Comparison of ENCODE assay signal across 14 mouse cellular contexts in the genomic region with DNA sequence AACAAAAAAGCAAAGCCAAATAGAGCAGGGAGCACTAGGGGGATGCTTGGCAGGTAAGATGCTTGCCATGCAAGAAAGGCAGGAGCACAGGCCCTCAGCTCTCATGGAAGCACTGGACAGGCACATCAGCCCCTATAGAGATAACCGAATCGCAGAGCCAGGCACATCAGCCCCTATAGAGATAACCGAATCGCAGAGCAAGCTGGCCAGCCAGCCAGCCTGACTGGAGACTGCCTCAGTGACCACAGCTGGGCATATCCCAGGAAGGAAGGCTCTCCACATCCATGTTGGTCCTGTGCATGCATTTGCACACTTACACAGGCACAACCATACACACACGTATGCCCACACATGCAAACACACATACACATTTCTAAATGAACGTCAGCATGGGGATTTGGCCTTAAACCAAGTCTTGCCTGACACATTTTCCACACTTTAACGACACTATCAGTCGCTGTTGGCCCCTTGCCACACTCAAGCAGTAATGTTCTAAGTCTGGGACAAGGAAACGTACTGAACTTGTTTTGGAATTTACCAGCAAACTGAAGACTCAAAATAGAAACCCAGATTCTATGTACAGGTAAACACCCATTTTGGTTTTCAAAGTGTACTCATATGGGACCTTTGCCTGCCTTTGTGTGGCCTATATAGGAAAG. TPM values are rescaled to one million over a fixed set of nuclear protein-coding genes. Genes with fewer than 3 reads are reported as not detected.
DNase-seq lines count a peak whose midpoint lies in the region; ATAC-seq and TF ChIP-seq lines count a peak whose summit lies in the region.
"Had no signal": no experiment of that assay in that cellular context is flagged by ENCODE, and none has a peak within 500 bp of the region (broad histone marks: within the 10 kb centered on the region; RNA-seq: fewer than 3 reads in every experiment).

No protein-coding gene starts in this region.

- peak; percentile 32 to 33 for DNase-seq in right cerebral cortex, postnatal 10 days (ENCODE audit: low spot score in 2 of 2)
- DNase-seq in right cerebral cortex, adult 18-20 months: no peak
- peak; percentile 42 for DNase-seq in kidney, postnatal 14 days
- DNase-seq in testis, postnatal 14 days (ENCODE audit: low spot score): peak; percentile 9
- DNase-seq in cerebellum, adult 11 months: no peak
- no peak for DNase-seq in thymus, adult 2 months
- DNase-seq: cerebellum, adult 9-11 months; gastrocnemius, adult 2 months; left cerebral cortex, postnatal 4 days; thymus, postnatal 36 days had no signal

- ATAC-seq in heart, embryonic 14.5 days (ENCODE audit: insufficient number of reproducible peaks, insufficient read depth, low FRiP score, low read depth): peak; percentile 60; the same call in 1 of the 2 replicates
- ATAC-seq: intestine, embryonic 16.5 days had no signal

- H3K9ac ChIP-seq in heart, embryonic 14.5 days (ENCODE audit: low read length): no peak overlapping the region

- TF ChIP-seq CTCF in thymus, adult 2 months (IDR thresholded peaks at IDR 0.05; ENCODE audit: borderline replicate concordance, control insufficient read depth, extremely low read depth, insufficient read depth, low read length, poor library complexity): no peak

- no peak for TF ChIP-seq POLR2A in thymus, adult 2 months (IDR thresholded peaks at IDR 0.05; ENCODE audit: control insufficient read depth, extremely low read depth, insufficient read depth, low read length, poor library complexity)

- H3K36me3 ChIP-seq in heart, embryonic 14.5 days (ENCODE audit: control insufficient read depth, insufficient read depth, low read length): no peaks in the 10 kb centered on the region
- no peaks in the 10 kb centered on the region for H3K36me3 ChIP-seq in thymus, adult 2 months (ENCODE audit: control insufficient read depth, insufficient read depth, low read length)
- H3K36me3 ChIP-seq: G1E had no signal

- H3K9me3 ChIP-seq in heart, embryonic 14.5 days (ENCODE audit: control insufficient read depth, low read length): no peaks in the 10 kb centered on the region
- H3K9me3 ChIP-seq: G1E; megakaryocyte, embryonic 14.5 days had no signal

- WGBS in heart, embryonic 14.5 days: 10% methylated on average over 9 of the region's 9 CpGs
- 88% methylated on average over 9 of the region's 9 CpGs for WGBS in thymus, adult 2 months

- peak overlapping the region; percentile 42 for H3K4me2 ChIP-seq in heart, embryonic 14.5 days (ENCODE audit: low read length)

- H3K4me3 ChIP-seq in heart, embryonic 14.5 days (ENCODE audit: control insufficient read depth in 1 of 2, insufficient read depth in 1 of 2, low read depth in 1 of 2, low read length in 2 of 2): no peak overlapping the region
- no peak overlapping the region for H3K4me3 ChIP-seq in thymus, adult 2 months (ENCODE audit: control insufficient read depth, insufficient read depth, low read length)
- H3K4me3 ChIP-seq: gastrocnemius, adult 2 months; megakaryocyte, embryonic 14.5 days had no signal

- no peaks in the 10 kb centered on the region for H3K27me3 ChIP-seq in heart, embryonic 14.5 days (ENCODE audit: control insufficient read depth, insufficient read depth, low read length)
- no peaks in the 10 kb centered on the region for H3K27me3 ChIP-seq in thymus, adult 2 months (ENCODE audit: control insufficient read depth, insufficient read depth, low read length)

- peak overlapping the region; percentile 76 to 84 for H3K27ac ChIP-seq in heart, embryonic 14.5 days (replicated peaks in 1 of 2; ENCODE audit: control insufficient read depth in 1 of 2, insufficient read depth in 1 of 2, low read depth in 2 of 2, low read length in 2 of 2)
- H3K27ac ChIP-seq in thymus, adult 2 months (ENCODE audit: control insufficient read depth, insufficient read depth, low read length): no peak overlapping the region
- H3K27ac ChIP-seq: gastrocnemius, adult 2 months had no signal

- H3K4me1 ChIP-seq in heart, embryonic 14.5 days (ENCODE audit: control insufficient read depth in 2 of 2, insufficient read depth in 2 of 2, low read length in 2 of 2): peaks cover 7 to 18% of the 10 kb centered on the region in 2 experiments
- no peaks in the 10 kb centered on the region for H3K4me1 ChIP-seq in thymus, adult 2 months (replicated peaks; ENCODE audit: control insufficient read depth, insufficient read depth, low read length)

RNA-seq across cellular contexts. Expression of gene Elf5, which starts 31.9 kb away (rescaled TPM):
- polyA plus RNA-seq in heart, embryonic 14.5 days (2014; fragmentation: Nextera tagmentation; extraction: Ambion mirVana): 0.11 TPM in 1 of 2 replicates, not detected in the other
- 0.38 and 0.54 TPM in 2 replicates for polyA plus RNA-seq in thymus, adult 2 months (2012; rRNA removed)
- polyA plus RNA-seq: G1E had no signal

Comparison
In these comparisons a context has a peak if more than half of its experiments do, and no peak if none do; other contexts are left out.
1. DNase-seq: peak in right cerebral cortex, postnatal 10 days (2 of 2), kidney, postnatal 14 days (single experiment) and testis, postnatal 14 days (single experiment); none in right cerebral cortex, adult 18-20 months (single experiment), cerebellum, adult 11 months (single experiment) and thymus, adult 2 months (single experiment).